Mouse (Mus musculus) heart, postnatal 4 days (tissue): Measurements from ENCODE around the gene Gga1. TPM values are rescaled to one million over a fixed set of nuclear protein-coding genes. Genes with fewer than 3 reads are reported as not detected.

Experiments used
- DNase-seq: peaks from one replicate; pipeline ENCODE4 v3.0.0; 2021
- microRNA-seq, 2 experiments: library from miRNA; unstranded; fragments of <30 nt; microRNA quantifications; one replicate each; pipeline ENCODE4 v1.2.0; 2021 to 2022
- total RNA-seq, 2 experiments: library from RNA; stranded (reverse); gene quantifications; 2 replicates each; pipeline ENCODE4 v1.2.3; 2021

The Gga1 gene
- total RNA-seq, 2 experiments from 2014 or later: 47.1 to 47.6 TPM

DNA sequence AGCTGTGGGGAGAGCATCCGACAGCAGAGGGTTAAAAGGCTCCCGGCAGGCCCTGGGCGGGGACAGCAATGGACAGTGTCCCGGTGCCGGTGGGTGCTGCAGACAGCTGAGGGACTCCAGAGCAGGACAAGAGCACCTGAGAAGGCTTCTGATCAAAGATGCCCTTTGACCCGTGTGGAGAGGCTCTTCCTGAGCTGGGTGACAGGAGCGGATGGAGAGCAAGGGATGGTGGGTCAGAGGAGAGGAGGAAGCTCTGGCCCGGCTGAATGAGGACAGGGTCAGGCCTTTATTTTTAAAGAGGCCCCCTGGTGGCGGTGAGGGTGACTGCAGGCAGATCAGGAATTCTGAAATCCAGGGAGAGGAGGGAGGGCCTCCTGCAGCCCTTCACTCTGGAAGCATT is 65.7 kb downstream of the Gga1 start:
- peak; percentile 90 for DNase-seq

Small RNA genes within 50 kb of the gene (microRNA-seq; reads per million reads assigned to microRNA genes)
- gene Mir6955: 0.41 to 0.69 reads per million in 2 experiments

Other genes starting within 250 kb of the Gga1 start
- gene Elfn2, start 158.4 kb upstream of the Gga1 start, total RNA-seq: 1 to 10 TPM in 1 of 2 experiments, under 1 TPM in 1; 0.95 to 1.3 TPM
- 10 to 100 TPM; 17.6 to 18.1 TPM for gene Mfng, start 103.7 kb upstream of the Gga1 start, total RNA-seq
- 10 to 100 TPM; 15.9 to 18.8 TPM for gene Card10, start 74.1 kb upstream of the Gga1 start, total RNA-seq
- 10 to 100 TPM; 55.3 to 59.9 TPM for gene Cdc42ep1, start 34.6 kb upstream of the Gga1 start, total RNA-seq
- gene Lgals2, start 21.7 kb upstream of the Gga1 start, total RNA-seq: not detected
- under 1 TPM in 1 of 2 experiments, not detected in 1; 0.29 TPM for gene Gm49510, start 22.5 kb downstream of the Gga1 start, total RNA-seq
- gene Sh3bp1, start 22.6 kb downstream of the Gga1 start, total RNA-seq: 10 to 100 TPM in 1 of 2 experiments, 1 to 10 TPM in 1; 7.7 to 11.1 TPM
- gene Pdxp, start 36.7 kb downstream of the Gga1 start, total RNA-seq: 1 to 10 TPM; 9.3 to 9.4 TPM
- 100 to 1,000 TPM; 465 to 471 TPM for gene Lgals1, start 49.5 kb downstream of the Gga1 start, total RNA-seq
- 10 to 100 TPM; 20.2 to 22.6 TPM for gene Nol12, start 57.7 kb downstream of the Gga1 start, total RNA-seq
- 10 to 100 TPM; 59.0 to 68.2 TPM for gene Triobp, start 70.5 kb downstream of the Gga1 start, total RNA-seq
- 100 to 1,000 TPM; 262 to 304 TPM for gene H1f0, start 151.3 kb downstream of the Gga1 start, total RNA-seq
- gene Galr3, start 164.7 kb downstream of the Gga1 start, total RNA-seq: not detected
- gene Ankrd54, start 185.7 kb downstream of the Gga1 start, total RNA-seq: 10 to 100 TPM; 11.8 to 12.7 TPM
- 100 to 1,000 TPM; 103 to 109 TPM for gene Eif3l, start 198.0 kb downstream of the Gga1 start, total RNA-seq
- gene Micall1, start 231.7 kb downstream of the Gga1 start, total RNA-seq: 100 to 1,000 TPM in 1 of 2 experiments, 10 to 100 TPM in 1; 92.8 to 101 TPM